Mouse (Mus musculus) MEL (cell line): ENCODE results near the gene Smndc1.

Source experiments
- CTCF ChIP-seq, 3 experiments: IDR thresholded peaks in 2 of 3; conservative IDR thresholded peaks in 1 of 3; 2 replicates each; pipeline ENCODE4 v1.5.1; 2011 to 2012; ENCODE audit warnings: low read length in 3 of 3, low read depth in 2 of 3, mild to moderate bottlenecking in 2 of 3, improper control_type of control experiment in 1 of 3, inconsistent platforms in 1 of 3, mixed read lengths in 1 of 3, moderate library complexity in 1 of 3; ENCODE audit not compliant: control insufficient read depth in 1 of 3, insufficient read depth in 1 of 3, poor library complexity in 1 of 3, severe bottlenecking in 1 of 3
- MAFK ChIP-seq: IDR thresholded peaks from 2 replicates; pipeline ENCODE4 v1.6.1; 2011; ENCODE audit warnings: low read depth, mild to moderate bottlenecking, low read length, improper control_type of control experiment, borderline replicate concordance
- MAX ChIP-seq: IDR thresholded peaks from 2 replicates; pipeline ENCODE4 v1.6.1; 2011; ENCODE audit warnings: low read length, improper control_type of control experiment
- MAZ ChIP-seq: IDR thresholded peaks from 2 replicates; pipeline ENCODE4 v1.6.1; 2012; ENCODE audit warnings: low read depth, mild to moderate bottlenecking, inconsistent platforms, low read length, improper control_type of control experiment
- MXI1 ChIP-seq: IDR thresholded peaks from 2 replicates; pipeline ENCODE4 v1.6.1; 2011; ENCODE audit warnings: mild to moderate bottlenecking, low read depth, low read length, improper control_type of control experiment
- MYB ChIP-seq: IDR thresholded peaks from 2 replicates; pipeline ENCODE4 v1.6.1; 2011; ENCODE audit warnings: mild to moderate bottlenecking, low read depth, low read length, improper control_type of control experiment
- POLR2A ChIP-seq, 2 experiments: IDR thresholded peaks; 2 replicates each; pipeline ENCODE4 v1.6.1; 2011 to 2012; ENCODE audit warnings: low read length in 2 of 2, mild to moderate bottlenecking in 2 of 2, control low read depth in 1 of 2, improper control_type of control experiment in 1 of 2, low read depth in 1 of 2, moderate library complexity in 1 of 2; ENCODE audit not compliant: control insufficient read depth in 1 of 2, insufficient read depth in 1 of 2, poor library complexity in 1 of 2
- POLR2AphosphoS2 ChIP-seq: IDR thresholded peaks from 2 replicates; pipeline ENCODE4 v1.6.1; 2011; ENCODE audit warnings: low read length, improper control_type of control experiment
- SMC3 ChIP-seq: IDR thresholded peaks from 2 replicates; pipeline ENCODE4 v1.6.1; 2011; ENCODE audit warnings: low read depth, low read length, improper control_type of control experiment
- USF2 ChIP-seq, 2 experiments: IDR thresholded peaks; 2 replicates each; pipeline ENCODE4 v1.6.1; 2011 to 2012; ENCODE audit warnings: improper control_type of control experiment in 2 of 2, low read length in 2 of 2, borderline replicate concordance in 1 of 2, inconsistent platforms in 1 of 2, low read depth in 1 of 2, mild to moderate bottlenecking in 1 of 2; ENCODE audit not compliant: insufficient read depth in 1 of 2
- ZC3H11A ChIP-seq: IDR thresholded peaks from 2 replicates; pipeline ENCODE4 v1.6.1; 2012; ENCODE audit warnings: low read depth, mild to moderate bottlenecking, inconsistent platforms, low read length, improper control_type of control experiment
- ZMIZ1 ChIP-seq: IDR thresholded peaks from 2 replicates; pipeline ENCODE4 v1.6.1; 2012; ENCODE audit warnings: low read depth, mild to moderate bottlenecking, inconsistent platforms, low read length, improper control_type of control experiment, moderate library complexity
- ZNF384 ChIP-seq: IDR thresholded peaks from 2 replicates; pipeline ENCODE4 v1.6.1; 2012; ENCODE audit warnings: low read depth, mild to moderate bottlenecking, inconsistent platforms, low read length, improper control_type of control experiment

DNA sequence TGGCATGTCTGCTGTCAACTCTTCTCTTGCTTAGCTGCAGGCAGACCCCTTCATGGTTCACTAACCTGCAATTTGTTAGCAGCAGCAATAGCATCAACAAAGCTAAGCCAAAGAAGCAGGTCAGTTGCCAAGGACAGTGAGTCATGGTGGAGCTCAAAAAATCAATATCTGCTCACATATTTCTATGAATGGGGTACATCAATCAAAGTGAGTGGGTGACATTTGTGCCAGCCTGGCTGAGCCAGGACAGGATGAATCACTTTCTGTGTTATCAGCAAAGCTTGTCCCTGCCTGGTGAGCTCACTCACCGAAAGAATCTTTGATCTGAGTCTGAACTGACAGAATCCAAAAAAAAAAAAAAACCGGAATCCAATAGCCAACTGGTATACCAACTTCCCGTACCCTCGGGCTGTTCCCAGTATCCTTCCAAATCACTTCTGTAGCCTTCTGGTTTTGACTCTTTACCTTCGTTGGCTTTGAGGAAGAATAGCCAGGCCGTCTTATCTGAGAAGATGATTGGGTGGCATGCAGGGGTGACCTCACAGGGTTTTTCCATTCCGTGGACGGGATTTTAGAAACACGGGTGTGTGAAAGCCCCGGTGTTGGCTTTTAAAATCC lies 13.9 kb upstream of the Smndc1 start:
- no peak for TF ChIP-seq POLR2A (IDR thresholded peaks at IDR 0.05; ENCODE audit: control insufficient read depth in 1 of 2, insufficient read depth in 1 of 2, low read depth in 1 of 2, low read length in 2 of 2, poor library complexity in 1 of 2)
- TF ChIP-seq USF2 (IDR thresholded peaks at IDR 0.05; ENCODE audit: borderline replicate concordance in 1 of 2, insufficient read depth in 1 of 2, low read depth in 1 of 2, low read length in 2 of 2), result no peak
- TF ChIP-seq ZC3H11A, result no peak
- no peak for TF ChIP-seq MAX
- TF ChIP-seq POLR2AphosphoS2, result no peak
- TF ChIP-seq CTCF (IDR thresholded peaks at IDR 0.05 in 2 of 3, conservative IDR thresholded peaks at IDR 0.05 in 1 of 3; ENCODE audit: control insufficient read depth in 1 of 3, insufficient read depth in 1 of 3, low read depth in 2 of 3, low read length in 3 of 3, poor library complexity in 1 of 3, severe bottlenecking in 1 of 3), result no peak
- no peak for TF ChIP-seq MAZ
- no peak for TF ChIP-seq ZMIZ1
- TF ChIP-seq MYB, result no peak
- TF ChIP-seq MAFK, result no peak
- no peak for TF ChIP-seq MXI1
- TF ChIP-seq SMC3, result no peak
- TF ChIP-seq ZNF384, result peak; percentile 77
